Mouse (Mus musculus) thymus, adult 2 months (tissue): ENCODE measurements at regions not wholly inside any gene's neighbourhood (a gene's known extent, or its start where the extent isn't known, plus 50 kb on each side); places are given as distances from the start of the nearest gene placed in this dataset.

ENCODE experiments used
- DNase-seq: peaks from one replicate; pipeline ENCODE4 v3.0.0; 2021
- H3K27ac ChIP-seq: fragments of 200-500 bp; 2 replicates; pipeline ENCODE4 v1.5.1; 2012; ENCODE audit warnings: low read length, control low read depth; ENCODE audit not compliant: control insufficient read depth, insufficient read depth
- H3K27me3 ChIP-seq: fragments of 200-500 bp; 2 replicates; pipeline ENCODE4 v1.6.1; 2012; ENCODE audit warnings: mild to moderate bottlenecking, low read length, moderate library complexity, mixed read lengths; ENCODE audit not compliant: control insufficient read depth, insufficient read depth
- H3K36me3 ChIP-seq: fragments of 200-500 bp; 2 replicates; pipeline ENCODE4 v1.6.1; 2012; ENCODE audit warnings: mild to moderate bottlenecking, low read length, moderate library complexity; ENCODE audit not compliant: control insufficient read depth, insufficient read depth
- H3K4me1 ChIP-seq: fragments of 200-500 bp; replicated peaks from 2 replicates; pipeline ENCODE4 v1.6.1; 2012; ENCODE audit warnings: low read length; ENCODE audit not compliant: control insufficient read depth, insufficient read depth
- H3K4me3 ChIP-seq: fragments of 200-500 bp; 2 replicates; pipeline ENCODE4 v1.5.1; 2012; ENCODE audit warnings: mild to moderate bottlenecking, low read length, control low read depth, moderate library complexity; ENCODE audit not compliant: control insufficient read depth, insufficient read depth
- CTCF ChIP-seq: fragments of 200-500 bp; IDR thresholded peaks from 2 replicates; pipeline ENCODE4 v1.5.1; 2012; ENCODE audit warnings: mild to moderate bottlenecking, control low read depth, low read length, moderate library complexity, borderline replicate concordance; ENCODE audit not compliant: control insufficient read depth, poor library complexity, insufficient read depth; ENCODE audit errors: extremely low read depth
- POLR2A ChIP-seq: fragments of 200-500 bp; IDR thresholded peaks from 2 replicates; pipeline ENCODE4 v1.6.1; 2012; ENCODE audit warnings: mild to moderate bottlenecking, low read length, control low read depth, moderate library complexity; ENCODE audit not compliant: control insufficient read depth, poor library complexity, insufficient read depth; ENCODE audit errors: extremely low read depth
- WGBS: fragments of 180-500 bp; shearing (Covaris S2); methylation state at CpG from one replicate; pipeline ENCODE4 v1.1.7; 2018; 5-methylcytosine and 5-hydroxymethylcytosine counted together

- H3K27ac ChIP-seq: no peak overlapping the region
- no peaks in the 10 kb centered on the region for H3K4me1 ChIP-seq
- no peak for TF ChIP-seq POLR2A
- no peak for TF ChIP-seq CTCF
- H3K27me3 ChIP-seq: no peaks in the 10 kb centered on the region
- no peak for DNase-seq
- H3K36me3 ChIP-seq: no peaks in the 10 kb centered on the region
- WGBS: 93% methylated on average over 5 of the region's 5 CpGs
- H3K4me3 ChIP-seq: no peak overlapping the region
Measured at GRCm38 (mm10) chr11:111953421-111953820, 828.6 kb upstream of the Sox9 start.

- no peak for TF ChIP-seq CTCF
- TF ChIP-seq POLR2A: no peak
- no peak for DNase-seq
- WGBS: 78% methylated on average over 5 of the region's 5 CpGs
Measured at GRCm38 (mm10) chr11:111957721-111958287, 824.2 kb upstream of the Sox9 start.

GRCm38 (mm10) chr11:111961047-111961837 lies 820.8 kb upstream of the Sox9 start:
- TF ChIP-seq POLR2A (no peak), CTCF (no peak)
- 89% methylated on average over 10 of the region's 10 CpGs for WGBS
- no peak overlapping the region for H3K4me3 ChIP-seq
- H3K4me1 ChIP-seq: no peaks in the 10 kb centered on the region
- H3K36me3 ChIP-seq: no peaks in the 10 kb centered on the region
- DNase-seq: no peak
- no peak overlapping the region for H3K27ac ChIP-seq
- H3K27me3 ChIP-seq: no peaks in the 10 kb centered on the region

More at GRCm38 (mm10) chr11:111957721-111958287, 824.2 kb upstream of the Sox9 start:
- no peak overlapping the region for H3K27ac ChIP-seq
- H3K4me1 ChIP-seq: no peaks in the 10 kb centered on the region
- H3K27me3 ChIP-seq: no peaks in the 10 kb centered on the region
- no peak overlapping the region for H3K4me3 ChIP-seq
- H3K36me3 ChIP-seq: no peaks in the 10 kb centered on the region

- Histone ChIP-seq H3K4me3 (no peak overlapping the region), H3K27me3 (no peaks in the 10 kb centered on the region), H3K27ac (no peak overlapping the region), H3K4me1 (no peaks in the 10 kb centered on the region), H3K36me3 (no peaks in the 10 kb centered on the region)
- TF ChIP-seq POLR2A (no peak), CTCF (no peak)
- 79% methylated on average over 2 of the region's 2 CpGs for WGBS
- DNase-seq: no peak
Measured at GRCm38 (mm10) chr11:111961846-111962245, 820.2 kb upstream of the Sox9 start.

- 94% methylated on average over 6 of the region's 6 CpGs for WGBS
- no peaks in the 10 kb centered on the region for H3K27me3 ChIP-seq
- H3K36me3 ChIP-seq: no peaks in the 10 kb centered on the region
- H3K4me3 ChIP-seq: no peak overlapping the region
- no peaks in the 10 kb centered on the region for H3K4me1 ChIP-seq
- TF ChIP-seq CTCF (no peak), POLR2A (no peak)
- no peak for DNase-seq
- no peak overlapping the region for H3K27ac ChIP-seq
Measured at GRCm38 (mm10) chr11:111964066-111964465, 818.0 kb upstream of the Sox9 start.

GRCm38 (mm10) chr11:111966401-111966800 lies 815.6 kb upstream of the Sox9 start:
- Histone ChIP-seq H3K4me1 (no peaks in the 10 kb centered on the region), H3K27me3 (no peaks in the 10 kb centered on the region), H3K4me3 (no peak overlapping the region), H3K36me3 (no peaks in the 10 kb centered on the region), H3K27ac (no peak overlapping the region)
- 92% methylated on average over 3 of the region's 3 CpGs for WGBS
- DNase-seq: no peak
- TF ChIP-seq CTCF (no peak), POLR2A (no peak)

GRCm38 (mm10) chr11:111971001-111971400 lies 811.0 kb upstream of the Sox9 start:
- TF ChIP-seq POLR2A (no peak), CTCF (no peak)
- no peak overlapping the region for H3K27ac ChIP-seq
- no peaks in the 10 kb centered on the region for H3K4me1 ChIP-seq
- DNase-seq: no peak
- H3K36me3 ChIP-seq: no peaks in the 10 kb centered on the region
- 94% methylated on average over 4 of the region's 4 CpGs for WGBS
- no peaks in the 10 kb centered on the region for H3K27me3 ChIP-seq
- no peak overlapping the region for H3K4me3 ChIP-seq
